Mouse (Mus musculus): ENCODE results near the gene Pkd2l1. TPM values are rescaled to one million over a fixed set of nuclear protein-coding genes. Genes with fewer than 3 reads are reported as not detected.

Pkd2l1 gene
- polyA plus RNA-seq, 1 experiment from 2014 or later, result not detected

GRCm38 (mm10) chr19:44148345-44148744 lies 43.9 kb downstream of the Pkd2l1 start:
- Histone ChIP-seq H3K4me3 (ENCODE audit: low read depth, low read length) (no peak overlapping the region), H3K27ac (ENCODE audit: low read depth, low read length) (no peak overlapping the region), H3K9me3 (ENCODE audit: control insufficient read depth, low read length) (no peaks in the 10 kb centered on the region), H3K27me3 (replicated peaks; ENCODE audit: control insufficient read depth, insufficient read depth, low read length) (peaks cover 3% of the 10 kb centered on the region), H3K9ac (ENCODE audit: low read depth, low read length) (no peak overlapping the region), H3K4me1 (replicated peaks; ENCODE audit: control insufficient read depth, insufficient read depth, low read length) (peaks cover 8% of the 10 kb centered on the region), H3K36me3 (ENCODE audit: control insufficient read depth, insufficient read depth, low read length) (no peaks in the 10 kb centered on the region), H3K4me2 (no peak overlapping the region)
- DNase-seq (ENCODE audit: low spot score) (no peak), ATAC-seq (replicated peaks; ENCODE audit: low FRiP score) (no peak)
- 28% methylated on average over 2 of the region's 2 CpGs for WGBS

GRCm38 (mm10) chr19:44146951-44147350 lies 45.3 kb downstream of the Pkd2l1 start:
- Histone ChIP-seq H3K27ac (ENCODE audit: low read depth, low read length) (no peak overlapping the region), H3K9ac (ENCODE audit: low read depth, low read length) (no peak overlapping the region), H3K9me3 (ENCODE audit: control insufficient read depth, low read length) (no peaks in the 10 kb centered on the region), H3K4me2 (no peak overlapping the region), H3K27me3 (replicated peaks; ENCODE audit: control insufficient read depth, insufficient read depth, low read length) (no peaks in the 10 kb centered on the region; the same call in 1 of the 2 replicates), H3K4me3 (ENCODE audit: low read depth, low read length) (no peak overlapping the region), H3K36me3 (ENCODE audit: control insufficient read depth, insufficient read depth, low read length) (peaks cover 10% of the 10 kb centered on the region), H3K4me1 (replicated peaks; ENCODE audit: control insufficient read depth, insufficient read depth, low read length) (peaks cover 8% of the 10 kb centered on the region)
- 91% methylated on average over 8 of the region's 8 CpGs for WGBS
- DNase-seq (ENCODE audit: low spot score), result no peak
- no peak for ATAC-seq (replicated peaks; ENCODE audit: low FRiP score)

GRCm38 (mm10) chr19:44146568-44146879 lies 45.7 kb downstream of the Pkd2l1 start:
- Histone ChIP-seq H3K4me1 (replicated peaks; ENCODE audit: control insufficient read depth, insufficient read depth, low read length) (peaks cover 8% of the 10 kb centered on the region), H3K27me3 (replicated peaks; ENCODE audit: control insufficient read depth, insufficient read depth, low read length) (no peaks in the 10 kb centered on the region; the same call in 1 of the 2 replicates), H3K36me3 (ENCODE audit: control insufficient read depth, insufficient read depth, low read length) (peaks cover 12% of the 10 kb centered on the region), H3K4me3 (ENCODE audit: low read depth, low read length) (peak overlapping the region; percentile 81), H3K9me3 (ENCODE audit: control insufficient read depth, low read length) (no peaks in the 10 kb centered on the region), H3K4me2 (peak overlapping the region; percentile 85), H3K27ac (ENCODE audit: low read depth, low read length) (no peak overlapping the region), H3K9ac (ENCODE audit: low read depth, low read length) (peak overlapping the region; percentile 74; the same call in 1 of the 2 replicates)
- ATAC-seq (replicated peaks; ENCODE audit: low FRiP score) (peak; percentile 37), DNase-seq (ENCODE audit: low spot score) (no peak)
- WGBS, result 61% methylated on average over 9 of the region's 9 CpGs

GRCm38 (mm10) chr19:44145702-44146567 lies 46.3 kb downstream of the Pkd2l1 start, which contains the start of gene Bloc1s2:
TSS of gene Bloc1s2 (minus strand) at chr19:44146446.
- Histone ChIP-seq H3K27ac (ENCODE audit: low read depth, low read length) (no peak within 1 kb of the TSS), H3K4me3 (ENCODE audit: low read depth, low read length) (peak within 1 kb of the TSS; percentile 81), H3K4me1 (replicated peaks; ENCODE audit: control insufficient read depth, insufficient read depth, low read length) (peaks cover 8% of the 10 kb centered on the region), H3K4me2 (peak within 1 kb of the TSS; percentile 85), H3K9ac (ENCODE audit: low read depth, low read length) (peak within 1 kb of the TSS; percentile 74), H3K27me3 (replicated peaks; ENCODE audit: control insufficient read depth, insufficient read depth, low read length) (no peaks in the 10 kb centered on the region; the same call in 1 of the 2 replicates), H3K9me3 (ENCODE audit: control insufficient read depth, low read length) (no peaks in the 10 kb centered on the region), H3K36me3 (ENCODE audit: control insufficient read depth, insufficient read depth, low read length) (peaks cover 14% of the 10 kb centered on the region)
- DNase-seq (ENCODE audit: low spot score) (peak; percentile 85), ATAC-seq (replicated peaks; ENCODE audit: low FRiP score) (peak; percentile 93)
- 3% methylated on average over 46 of the region's 46 CpGs for WGBS

GRCm38 (mm10) chr19:44144366-44144765 lies 47.9 kb downstream of the Pkd2l1 start:
- no peak overlapping the region for H3K4me2 ChIP-seq
- ATAC-seq (replicated peaks; ENCODE audit: low FRiP score) (no peak), DNase-seq (ENCODE audit: low spot score) (no peak)
- WGBS, result 61% methylated on average over 9 of the region's 9 CpGs
- no peak overlapping the region for H3K27ac ChIP-seq (ENCODE audit: low read depth, low read length)
- no peaks in the 10 kb centered on the region; the same call in 1 of the 2 replicates for H3K27me3 ChIP-seq (replicated peaks; ENCODE audit: control insufficient read depth, insufficient read depth, low read length)
- no peaks in the 10 kb centered on the region for H3K9me3 ChIP-seq (ENCODE audit: control insufficient read depth, low read length)
- H3K4me3 ChIP-seq (ENCODE audit: low read depth, low read length), result no peak overlapping the region
- peaks cover 20% of the 10 kb centered on the region for H3K36me3 ChIP-seq (ENCODE audit: control insufficient read depth, insufficient read depth, low read length)
- H3K9ac ChIP-seq (ENCODE audit: low read depth, low read length), result no peak overlapping the region
- H3K4me1 ChIP-seq (replicated peaks; ENCODE audit: control insufficient read depth, insufficient read depth, low read length), result peaks cover 8% of the 10 kb centered on the region

GRCm38 (mm10) chr19:44135960-44136485 lies 56.2 kb downstream of the Pkd2l1 start:
- H3K4me2 ChIP-seq, result peak overlapping the region; percentile 66
- peak overlapping the region; percentile 49; the same call in 1 of the 2 replicates for H3K9ac ChIP-seq (ENCODE audit: low read depth, low read length)
- H3K4me3 ChIP-seq (ENCODE audit: low read depth, low read length), result peak overlapping the region; percentile 58
- DNase-seq (ENCODE audit: low spot score) (no peak), ATAC-seq (replicated peaks; ENCODE audit: low FRiP score) (peak; percentile 16; the same call in 1 of the 2 replicates)
- H3K4me1 ChIP-seq (replicated peaks; ENCODE audit: control insufficient read depth, insufficient read depth, low read length), result peaks cover 6% of the 10 kb centered on the region
- H3K27me3 ChIP-seq (replicated peaks; ENCODE audit: control insufficient read depth, insufficient read depth, low read length), result no peaks in the 10 kb centered on the region
- peaks cover 21% of the 10 kb centered on the region for H3K36me3 ChIP-seq (ENCODE audit: control insufficient read depth, insufficient read depth, low read length)
- no peaks in the 10 kb centered on the region for H3K9me3 ChIP-seq (ENCODE audit: control insufficient read depth, low read length)
- H3K27ac ChIP-seq (ENCODE audit: low read depth, low read length), result no peak overlapping the region
- 26% methylated on average over 7 of the region's 7 CpGs for WGBS

- DNase-seq (ENCODE audit: low spot score) (peak; percentile 87), ATAC-seq (replicated peaks; ENCODE audit: low FRiP score) (peak; percentile 86)
- Histone ChIP-seq H3K9me3 (ENCODE audit: control insufficient read depth, low read length) (no peaks in the 10 kb centered on the region), H3K9ac (ENCODE audit: low read depth, low read length) (peak within 1 kb of the TSS; percentile 65), H3K27me3 (replicated peaks; ENCODE audit: control insufficient read depth, insufficient read depth, low read length) (no peaks in the 10 kb centered on the region), H3K27ac (ENCODE audit: low read depth, low read length) (peak within 1 kb of the TSS; percentile 54), H3K4me2 (peak within 1 kb of the TSS; percentile 87), H3K36me3 (ENCODE audit: control insufficient read depth, insufficient read depth, low read length) (peaks cover 23% of the 10 kb centered on the region), H3K4me3 (ENCODE audit: low read depth, low read length) (peak within 1 kb of the TSS; percentile 58), H3K4me1 (replicated peaks; ENCODE audit: control insufficient read depth, insufficient read depth, low read length) (peaks cover 6% of the 10 kb centered on the region)
- under 1% methylated on average over 45 of the region's 45 CpGs for WGBS
Measured at GRCm38 (mm10) chr19:44135072-44135959, 56.9 kb downstream of the Pkd2l1 start, which contains the start of gene Cwf19l1. TSS of gene Cwf19l1 (minus strand) at chr19:44135876.

GRCm38 (mm10) chr19:44132917-44133316 lies 59.3 kb downstream of the Pkd2l1 start:
- Histone ChIP-seq H3K27ac (ENCODE audit: low read depth, low read length) (no peak overlapping the region), H3K36me3 (ENCODE audit: control insufficient read depth, insufficient read depth, low read length) (peaks cover 22% of the 10 kb centered on the region), H3K9ac (ENCODE audit: low read depth, low read length) (no peak overlapping the region), H3K4me2 (no peak overlapping the region), H3K27me3 (replicated peaks; ENCODE audit: control insufficient read depth, insufficient read depth, low read length) (no peaks in the 10 kb centered on the region), H3K4me1 (replicated peaks; ENCODE audit: control insufficient read depth, insufficient read depth, low read length) (peaks cover 6% of the 10 kb centered on the region), H3K4me3 (ENCODE audit: low read depth, low read length) (no peak overlapping the region), H3K9me3 (ENCODE audit: control insufficient read depth, low read length) (no peaks in the 10 kb centered on the region)
- 81% methylated on average over 5 of the region's 5 CpGs for WGBS
- ATAC-seq (replicated peaks; ENCODE audit: low FRiP score) (no peak), DNase-seq (ENCODE audit: low spot score) (no peak)

Data from liver, embryonic 11.5 days (tissue).